Mouse (Mus musculus) midbrain, postnatal 0 days (tissue): Measurements from ENCODE around the gene Utp18. TPM values are rescaled to one million over a fixed set of nuclear protein-coding genes. Genes with fewer than 3 reads are reported as not detected.

Source experiments
- ATAC-seq: fragments of 200-750 bp; cut with Nextera tagmentation; 2 replicates; pipeline ENCODE4 v1.8.0; 2017; ENCODE audit warnings: moderate number of reproducible peaks, mild to moderate bottlenecking, moderate TSS enrichment, moderate library complexity; ENCODE audit not compliant: low FRiP score
- DNase-seq: peaks from one replicate; pipeline ENCODE4 v3.0.0-alpha.2; 2015; ENCODE audit warnings: low spot score
- H3K27ac ChIP-seq: fragments of 300-500 bp; sonication (generic); 2 replicates; pipeline ENCODE4 v1.5.1; 2014; ENCODE audit warnings: low read depth, mild to moderate bottlenecking, low read length, mixed read lengths
- H3K27me3 ChIP-seq: fragments of 300-500 bp; sonication (generic); 2 replicates; pipeline ENCODE4 v1.6.1; 2014; ENCODE audit warnings: low read length, control low read depth, mixed read lengths; ENCODE audit not compliant: insufficient read depth
- H3K36me3 ChIP-seq: fragments of 300-500 bp; sonication (generic); 2 replicates; pipeline ENCODE4 v1.6.1; 2014; ENCODE audit warnings: low read length, control low read depth, mixed read lengths; ENCODE audit not compliant: insufficient read depth
- H3K4me1 ChIP-seq: fragments of 300-500 bp; sonication (generic); 2 replicates; pipeline ENCODE4 v1.6.1; 2014; ENCODE audit warnings: mild to moderate bottlenecking, control low read depth, antibody characterized with exemption, low read length, mixed read lengths; ENCODE audit not compliant: insufficient read depth
- H3K4me2 ChIP-seq: fragments of 300-500 bp; sonication (generic); 2 replicates; pipeline ENCODE4 v1.6.1; 2014; ENCODE audit warnings: low read depth, mild to moderate bottlenecking, low read length, mixed read lengths; ENCODE audit not compliant: poor library complexity, severe bottlenecking
- H3K4me3 ChIP-seq: fragments of 300-500 bp; sonication (generic); 2 replicates; pipeline ENCODE4 v1.5.1; 2014; ENCODE audit warnings: low read depth, mild to moderate bottlenecking, low read length, moderate library complexity
- H3K9ac ChIP-seq: fragments of 300-500 bp; sonication (generic); replicated peaks from 2 replicates; pipeline ENCODE4 v1.6.1; 2014; ENCODE audit warnings: mild to moderate bottlenecking, low read length, moderate library complexity, mixed read lengths; ENCODE audit not compliant: poor library complexity, severe bottlenecking
- H3K9me3 ChIP-seq: fragments of 300-500 bp; sonication (generic); 2 replicates; pipeline ENCODE4 v1.6.1; 2016; ENCODE audit warnings: low read length, control low read depth
- CTCF ChIP-seq: IDR thresholded peaks from 2 replicates; pipeline ENCODE4 v1.5.1; 2016; ENCODE audit warnings: antibody characterized with exemption, mild to moderate bottlenecking
- WGBS: fragments of 180-500 bp; shearing (Covaris S2); extraction: QIAGEN DNeasy Blood & Tissue Kit; methylation state at CpG from one replicate; pipeline ENCODE4 v1.1.7; 2014; 5-methylcytosine and 5-hydroxymethylcytosine counted together
- polyA plus RNA-seq: library from polyadenylated mRNA; unstranded; fragments of >200 nt; fragmentation: Nextera tagmentation; extraction: Ambion mirVana; gene quantifications from 2 replicates; pipeline ENCODE4 v1.2.1, GENCODE M21; 2015
- total RNA-seq: library from RNA; depleted of rRNA; stranded (reverse); fragments of >200 nt; gene quantifications from 2 replicates; pipeline ENCODE4 v1.2.3, GENCODE M21; 2014

Utp18 gene
- total and polyA plus RNA-seq, 2 experiments from 2014 or later, result 25.9 to 37.1 TPM

DNA sequence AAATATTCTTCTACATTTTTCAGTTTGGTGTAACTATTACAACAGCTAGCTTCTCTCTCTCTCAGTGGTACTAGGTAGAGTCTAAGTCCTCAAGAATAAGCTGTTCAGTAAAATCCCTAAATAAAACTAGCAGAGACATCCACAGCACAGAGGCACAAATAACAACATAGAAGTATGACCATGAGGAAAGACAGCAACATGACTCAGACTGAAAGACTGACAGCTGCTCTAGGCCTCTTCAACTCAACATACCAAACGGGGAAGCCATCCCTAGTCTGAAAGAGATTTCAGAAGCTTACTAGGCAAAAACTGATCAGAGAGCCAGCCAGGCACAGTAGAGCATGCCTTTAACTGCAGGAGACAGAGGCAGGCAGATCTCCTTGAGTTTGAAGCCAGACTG, 22.9 kb downstream of the Utp18 start:
- DNase-seq (no peak), ATAC-seq (no peak)
- no peak overlapping the region for H3K27ac ChIP-seq
- H3K4me1 ChIP-seq, result no peaks in the 10 kb centered on the region
- no peak overlapping the region for H3K4me3 ChIP-seq
- no peaks in the 10 kb centered on the region for H3K9me3 ChIP-seq
- H3K9ac ChIP-seq, result no peak overlapping the region
- WGBS, result 80% methylated on average over 1 of the region's 1 CpGs
- no peaks in the 10 kb centered on the region for H3K27me3 ChIP-seq
- H3K4me2 ChIP-seq, result no peak overlapping the region
- TF ChIP-seq CTCF, result no peak
- peaks cover 20% of the 10 kb centered on the region for H3K36me3 ChIP-seq

DNA sequence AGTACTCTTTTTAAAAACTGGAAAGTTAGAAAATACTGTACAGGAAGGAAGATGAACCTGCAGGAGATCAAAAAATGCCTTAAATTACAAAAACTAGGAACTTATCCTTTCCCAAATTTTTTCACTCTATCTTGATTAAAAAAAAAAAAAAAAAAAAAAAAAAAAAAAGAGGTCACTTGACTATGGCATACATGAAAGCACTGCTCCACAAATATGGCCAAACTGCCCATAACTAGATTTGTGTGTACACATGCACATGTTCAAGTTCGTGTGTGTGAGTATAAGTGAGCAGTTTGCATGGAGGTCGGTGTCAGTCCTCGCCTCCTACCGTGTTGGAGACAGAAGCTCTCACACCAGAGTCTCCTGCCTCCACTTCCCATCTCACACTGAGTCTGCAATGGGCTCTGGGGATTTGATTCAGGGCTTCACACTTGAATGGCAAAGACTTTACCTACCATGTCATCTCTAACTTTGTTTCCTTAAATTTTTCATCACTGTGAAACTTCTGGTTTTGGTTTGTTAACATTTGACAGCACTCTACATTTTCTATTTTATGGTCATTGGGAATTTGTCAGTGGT, 23.4 kb downstream of the Utp18 start:
- ATAC-seq (no peak), DNase-seq (no peak)
- Histone ChIP-seq H3K27ac (no peak overlapping the region), H3K4me2 (no peak overlapping the region), H3K4me3 (no peak overlapping the region), H3K9me3 (no peaks in the 10 kb centered on the region), H3K9ac (no peak overlapping the region), H3K36me3 (peaks cover 15% of the 10 kb centered on the region), H3K4me1 (no peaks in the 10 kb centered on the region), H3K27me3 (no peaks in the 10 kb centered on the region)
- WGBS, result 95% methylated on average over 4 of the region's 4 CpGs
- no peak for TF ChIP-seq CTCF

DNA sequence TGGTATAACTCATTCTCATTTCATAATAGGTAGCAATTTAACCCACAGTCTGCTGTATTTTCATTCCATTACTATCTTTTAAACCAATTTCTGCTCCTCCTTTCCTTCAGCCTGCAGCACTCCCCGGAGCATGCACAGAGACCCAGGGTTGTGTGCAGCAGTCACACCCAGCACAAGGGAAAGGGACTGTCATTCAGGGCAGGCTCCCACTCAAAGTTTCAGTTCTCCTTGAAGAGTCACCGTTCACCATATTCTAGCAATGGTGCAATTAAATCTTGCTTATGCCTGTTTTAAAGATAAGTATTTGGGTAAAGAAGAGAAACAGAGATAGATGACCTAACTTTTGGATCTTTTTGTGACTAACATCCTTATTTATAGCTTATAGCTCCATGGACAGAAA, 24.4 kb downstream of the Utp18 start:
- TF ChIP-seq CTCF, result no peak
- Histone ChIP-seq H3K9ac (no peak overlapping the region), H3K27ac (no peak overlapping the region), H3K4me2 (no peak overlapping the region), H3K4me1 (no peaks in the 10 kb centered on the region), H3K27me3 (no peaks in the 10 kb centered on the region), H3K9me3 (no peaks in the 10 kb centered on the region), H3K4me3 (no peak overlapping the region), H3K36me3 (peaks cover 9% of the 10 kb centered on the region; the same call in 1 of the 2 replicates)
- no peak for ATAC-seq
- DNase-seq, result no peak
- WGBS, result 85% methylated on average over 2 of the region's 2 CpGs

DNA sequence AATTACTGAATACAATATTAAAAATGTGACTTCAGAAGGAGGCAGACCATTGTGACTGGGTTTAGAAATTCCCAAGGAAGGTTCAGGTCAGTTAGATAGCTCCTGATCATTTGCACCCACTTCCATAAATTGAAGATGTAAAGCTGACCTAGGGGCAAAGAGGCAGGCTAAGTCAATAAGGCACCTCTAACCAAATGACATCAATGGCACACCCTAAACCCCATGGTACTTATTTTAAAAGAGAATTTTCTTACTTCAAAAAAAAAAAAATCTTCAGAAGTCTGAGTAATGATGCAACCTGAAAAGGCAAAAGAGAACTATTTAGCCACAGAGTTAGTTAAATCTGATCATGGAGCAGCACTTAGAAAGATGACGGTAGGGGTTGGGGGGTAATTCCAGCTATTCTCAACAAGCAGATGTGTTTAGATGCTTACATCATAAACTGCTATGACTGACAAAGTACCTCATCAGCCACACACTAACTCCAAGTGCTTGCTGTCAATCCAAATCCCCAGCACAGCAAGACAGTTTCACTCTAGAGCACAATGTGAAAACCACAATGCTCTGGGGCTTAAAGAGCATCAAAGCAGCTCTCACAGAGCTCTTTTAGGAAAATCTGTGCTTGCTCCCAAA, 24.9 kb downstream of the Utp18 start:
- Histone ChIP-seq H3K27ac (no peak overlapping the region), H3K4me2 (no peak overlapping the region), H3K4me1 (no peaks in the 10 kb centered on the region), H3K4me3 (no peak overlapping the region), H3K36me3 (peaks cover 9% of the 10 kb centered on the region; the same call in 1 of the 2 replicates), H3K9me3 (no peaks in the 10 kb centered on the region), H3K27me3 (no peaks in the 10 kb centered on the region), H3K9ac (no peak overlapping the region)
- ATAC-seq (no peak), DNase-seq (no peak)
- 68% methylated on average over 1 of the region's 1 CpGs for WGBS
- TF ChIP-seq CTCF, result no peak

DNA sequence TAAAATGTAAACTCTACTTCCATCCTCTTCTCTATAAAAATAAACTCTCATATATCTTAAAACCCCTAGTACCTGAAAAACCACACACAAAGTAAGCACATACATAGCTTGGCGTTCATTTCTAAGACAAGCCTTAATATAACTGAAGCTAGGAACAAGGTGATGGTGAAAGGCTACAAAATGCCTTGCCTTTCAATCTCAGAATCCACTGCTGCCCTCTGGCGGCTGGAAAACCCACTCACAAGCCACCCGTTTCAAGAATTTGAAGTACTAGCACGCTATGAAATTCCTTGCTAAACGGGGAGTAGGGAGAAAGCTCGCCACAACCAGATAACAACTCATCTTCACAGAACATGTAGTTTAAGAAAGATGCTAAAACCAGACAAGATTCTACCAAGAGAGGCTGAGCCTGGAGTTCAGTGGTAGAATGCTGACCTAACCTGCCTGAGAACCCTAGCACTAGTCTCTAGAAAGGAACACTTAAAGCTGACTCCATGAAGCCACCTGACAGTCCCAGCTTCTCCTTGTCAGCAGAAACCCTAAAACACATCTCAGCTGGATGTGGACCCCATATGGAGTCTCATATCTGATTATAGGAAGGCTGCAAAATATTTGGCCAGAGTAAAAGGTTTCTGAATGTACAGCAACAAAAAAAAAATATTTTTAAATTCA, 29.1 kb downstream of the Utp18 start:
- peak; percentile 90 for DNase-seq
- Histone ChIP-seq H3K36me3 (peaks cover 3% of the 10 kb centered on the region; the same call in 1 of the 2 replicates), H3K27me3 (no peaks in the 10 kb centered on the region), H3K4me2 (peak overlapping the region; percentile 9; the same call in 1 of the 2 replicates), H3K9me3 (no peaks in the 10 kb centered on the region), H3K9ac (no peak overlapping the region), H3K4me1 (no peaks in the 10 kb centered on the region), H3K4me3 (no peak overlapping the region), H3K27ac (no peak overlapping the region)
- 2% methylated on average over 6 of the region's 6 CpGs for WGBS
- peak; percentile 96 for TF ChIP-seq CTCF
- no peak for ATAC-seq

DNA sequence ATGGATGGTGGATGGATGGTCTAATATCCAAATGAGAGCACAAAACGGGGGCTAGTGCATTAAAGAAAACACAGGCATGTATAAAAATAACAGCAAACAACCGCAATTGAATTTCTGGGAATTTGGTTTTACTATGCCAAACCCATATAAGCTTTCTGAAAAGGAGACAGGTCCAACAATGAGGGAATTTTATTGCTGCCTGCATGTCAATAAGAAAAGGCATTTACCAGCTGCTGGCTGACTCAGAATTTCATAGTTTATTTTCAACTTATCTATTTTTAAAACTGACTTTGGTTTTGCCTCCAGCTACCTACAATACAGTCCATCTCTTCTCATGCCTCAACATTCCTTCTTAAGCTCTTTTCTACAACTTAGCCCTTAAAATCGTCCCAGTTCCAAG, 33.0 kb downstream of the Utp18 start:
- no peaks in the 10 kb centered on the region for H3K4me1 ChIP-seq
- no peak for TF ChIP-seq CTCF
- H3K9me3 ChIP-seq, result no peaks in the 10 kb centered on the region
- H3K4me3 ChIP-seq, result no peak overlapping the region
- WGBS, result 84% methylated on average over 3 of the region's 3 CpGs
- H3K4me2 ChIP-seq, result no peak overlapping the region
- DNase-seq (no peak), ATAC-seq (no peak)
- no peaks in the 10 kb centered on the region for H3K27me3 ChIP-seq
- no peaks in the 10 kb centered on the region for H3K36me3 ChIP-seq
- no peak overlapping the region for H3K27ac ChIP-seq
- H3K9ac ChIP-seq, result no peak overlapping the region
